Mouse (Mus musculus) liver, embryonic 12.5 days (tissue): ENCODE data around the gene Mical1. TPM values are rescaled to one million over a fixed set of nuclear protein-coding genes. Genes with fewer than 3 reads are reported as not detected.

Source experiments
- ATAC-seq: fragments of 200-750 bp; cut with Nextera tagmentation; 2 replicates; pipeline ENCODE4 v1.8.0; 2017; ENCODE audit warnings: moderate number of reproducible peaks, mild to moderate bottlenecking, moderate library complexity
- H3K27ac ChIP-seq: fragments of 300-500 bp; sonication (generic); 2 replicates; pipeline ENCODE4 v1.5.1; 2016; ENCODE audit warnings: mild to moderate bottlenecking
- H3K27me3 ChIP-seq: fragments of 300-500 bp; sonication (generic); replicated peaks from 2 replicates; pipeline ENCODE4 v1.6.1; 2016; ENCODE audit warnings: mild to moderate bottlenecking, moderate library complexity
- H3K36me3 ChIP-seq: fragments of 300-500 bp; sonication (generic); 2 replicates; pipeline ENCODE4 v1.6.1; 2016; ENCODE audit warnings: mild to moderate bottlenecking, moderate library complexity
- H3K4me1 ChIP-seq: fragments of 300-500 bp; sonication (generic); 2 replicates; pipeline ENCODE4 v1.6.1; 2016
- H3K4me2 ChIP-seq: fragments of 300-500 bp; sonication (generic); 2 replicates; pipeline ENCODE4 v1.6.1; 2016; ENCODE audit warnings: mild to moderate bottlenecking, moderate library complexity
- H3K4me3 ChIP-seq: fragments of 300-500 bp; sonication (generic); 2 replicates; pipeline ENCODE4 v1.5.1; 2016; ENCODE audit warnings: mild to moderate bottlenecking, moderate library complexity
- H3K9ac ChIP-seq: fragments of 300-500 bp; sonication (generic); 2 replicates; pipeline ENCODE4 v1.6.1; 2016; ENCODE audit warnings: mild to moderate bottlenecking, moderate library complexity
- H3K9me3 ChIP-seq: fragments of 300-500 bp; sonication (generic); replicated peaks from 2 replicates; pipeline ENCODE4 v1.6.1; 2016; ENCODE audit warnings: mild to moderate bottlenecking, moderate library complexity
- WGBS: fragments of 180-500 bp; shearing (Covaris S2); methylation state at CpG from one replicate; pipeline ENCODE4 v1.1.7; 2016; ENCODE audit not compliant: insufficient replicate concordance; 5-methylcytosine and 5-hydroxymethylcytosine counted together
- polyA plus RNA-seq: library from polyadenylated mRNA; unstranded; fragments of >200 nt; fragmentation: Nextera tagmentation; extraction: Ambion mirVana; gene quantifications from 2 replicates; pipeline ENCODE4 v1.2.1, GENCODE M21; 2016

Mical1 gene
- 10.6 TPM in 2 replicates for polyA plus RNA-seq

- H3K4me3 ChIP-seq, result peak within 1 kb of the TSS; percentile 69
- peaks cover 88% of the 10 kb centered on the region for H3K4me1 ChIP-seq
- no peaks in the 10 kb centered on the region; the same call in none of the 2 replicates for H3K27me3 ChIP-seq
- no peaks in the 10 kb centered on the region; the same call in 1 of the 2 replicates for H3K36me3 ChIP-seq
- WGBS, result under 1% methylated on average over 35 of the region's 35 CpGs
- H3K9me3 ChIP-seq, result no peaks in the 10 kb centered on the region
- ATAC-seq, result peak; percentile 83
- peak within 1 kb of the TSS; percentile 99 for H3K4me2 ChIP-seq
- peak within 1 kb of the TSS; percentile 72 for H3K9ac ChIP-seq
- H3K27ac ChIP-seq, result peak within 1 kb of the TSS; percentile 85
Measured at GRCm38 (mm10) chr10:41476171-41477017, at the start of gene Mical1. Mical1 (plus strand) TSS chr10:41476314.

GRCm38 (mm10) chr10:41426368-41426767 is 49.7 kb upstream of the Mical1 start:
- no peak overlapping the region for H3K27ac ChIP-seq
- H3K4me3 ChIP-seq, result no peak overlapping the region
- H3K9me3 ChIP-seq, result no peaks in the 10 kb centered on the region
- no peak overlapping the region for H3K4me2 ChIP-seq
- H3K36me3 ChIP-seq, result no peaks in the 10 kb centered on the region
- H3K27me3 ChIP-seq, result no peaks in the 10 kb centered on the region
- H3K4me1 ChIP-seq, result no peaks in the 10 kb centered on the region
- WGBS, result 34% methylated on average over 6 of the region's 6 CpGs
- H3K9ac ChIP-seq, result no peak overlapping the region
- no peak for ATAC-seq

GRCm38 (mm10) chr10:41434624-41435023 is 41.5 kb upstream of the Mical1 start:
- ATAC-seq, result no peak
- no peak overlapping the region for H3K27ac ChIP-seq
- WGBS, result 21% methylated on average over 4 of the region's 4 CpGs

GRCm38 (mm10) chr10:41435141-41435540 is 41.0 kb upstream of the Mical1 start:
- Histone ChIP-seq H3K27ac (no peak overlapping the region), H3K4me1 (no peaks in the 10 kb centered on the region), H3K9ac (no peak overlapping the region), H3K4me3 (no peak overlapping the region), H3K36me3 (no peaks in the 10 kb centered on the region), H3K4me2 (no peak overlapping the region), H3K9me3 (no peaks in the 10 kb centered on the region), H3K27me3 (peaks cover 7% of the 10 kb centered on the region)
- ATAC-seq, result no peak
- WGBS, result 28% methylated on average over 3 of the region's 3 CpGs

More at GRCm38 (mm10) chr10:41434624-41435023, 41.5 kb upstream of the Mical1 start:
- Histone ChIP-seq H3K4me2 (no peak overlapping the region), H3K27me3 (peaks cover 7% of the 10 kb centered on the region), H3K4me1 (no peaks in the 10 kb centered on the region), H3K4me3 (no peak overlapping the region), H3K9me3 (no peaks in the 10 kb centered on the region), H3K36me3 (no peaks in the 10 kb centered on the region), H3K9ac (no peak overlapping the region)

- Histone ChIP-seq H3K27me3 (no peaks in the 10 kb centered on the region), H3K4me1 (peaks cover 41% of the 10 kb centered on the region), H3K36me3 (peaks cover 17% of the 10 kb centered on the region), H3K9me3 (no peaks in the 10 kb centered on the region), H3K9ac (no peak overlapping the region), H3K27ac (no peak overlapping the region), H3K4me3 (no peak overlapping the region), H3K4me2 (peak overlapping the region; percentile 2; the same call in 1 of the 2 replicates)
- WGBS, result 7% methylated on average over 1 of the region's 1 CpGs
- ATAC-seq, result no peak
Measured at GRCm38 (mm10) chr10:41448216-41448615, 27.9 kb upstream of the Mical1 start.

GRCm38 (mm10) chr10:41449684-41450083 is 26.4 kb upstream of the Mical1 start:
- Histone ChIP-seq H3K36me3 (peaks cover 20% of the 10 kb centered on the region), H3K4me3 (peak overlapping the region; percentile 72), H3K4me2 (peak overlapping the region; percentile 86), H3K9ac (peak overlapping the region; percentile 79), H3K4me1 (peaks cover 41% of the 10 kb centered on the region), H3K27me3 (no peaks in the 10 kb centered on the region), H3K9me3 (no peaks in the 10 kb centered on the region), H3K27ac (peak overlapping the region; percentile 81)
- WGBS, result 19% methylated on average over 14 of the region's 14 CpGs
- peak; percentile 33 for ATAC-seq

- peaks cover 41% of the 10 kb centered on the region for H3K4me1 ChIP-seq
- no peaks in the 10 kb centered on the region for H3K9me3 ChIP-seq
- peaks cover 24% of the 10 kb centered on the region for H3K36me3 ChIP-seq
- peak within 1 kb of the TSS; percentile 81 for H3K27ac ChIP-seq
- WGBS, result under 1% methylated on average over 48 of the region's 49 CpGs
- H3K9ac ChIP-seq, result peak within 1 kb of the TSS; percentile 79
- H3K4me2 ChIP-seq, result peak within 1 kb of the TSS; percentile 86
- peak within 1 kb of the TSS; percentile 72 for H3K4me3 ChIP-seq
- H3K27me3 ChIP-seq, result no peaks in the 10 kb centered on the region
- ATAC-seq, result peak; percentile 96
Measured at GRCm38 (mm10) chr10:41450137-41450670, 25.9 kb upstream of the Mical1 start, which contains the start of gene Zbtb24. Zbtb24 (plus strand) TSS chr10:41450383.

- no peak for ATAC-seq
- Histone ChIP-seq H3K4me1 (peaks cover 44% of the 10 kb centered on the region), H3K27ac (peak overlapping the region; percentile 52)
Measured at GRCm38 (mm10) chr10:41450780-41451522, 25.2 kb upstream of the Mical1 start.

GRCm38 (mm10) chr10:41451656-41452055 is 24.5 kb upstream of the Mical1 start:
- Histone ChIP-seq H3K4me1 (peaks cover 51% of the 10 kb centered on the region), H3K27ac (no peak overlapping the region), H3K4me3 (peak overlapping the region; percentile 72; the same call in 1 of the 2 replicates), H3K9ac (no peak overlapping the region), H3K4me2 (peak overlapping the region; percentile 86), H3K36me3 (peaks cover 38% of the 10 kb centered on the region), H3K27me3 (no peaks in the 10 kb centered on the region), H3K9me3 (no peaks in the 10 kb centered on the region)
- WGBS, result 92% methylated on average over 9 of the region's 9 CpGs
- ATAC-seq, result no peak

More at GRCm38 (mm10) chr10:41450780-41451522, 25.2 kb upstream of the Mical1 start:
- Histone ChIP-seq H3K4me3 (peak overlapping the region; percentile 72), H3K9me3 (no peaks in the 10 kb centered on the region), H3K4me2 (peak overlapping the region; percentile 86), H3K27me3 (no peaks in the 10 kb centered on the region), H3K36me3 (peaks cover 31% of the 10 kb centered on the region), H3K9ac (peak overlapping the region; percentile 79)
- 49% methylated on average over 18 of the region's 18 CpGs for WGBS

- ATAC-seq, result no peak
- Histone ChIP-seq H3K4me3 (no peak overlapping the region), H3K4me2 (no peak overlapping the region), H3K9me3 (no peaks in the 10 kb centered on the region), H3K9ac (no peak overlapping the region), H3K27ac (no peak overlapping the region), H3K36me3 (peaks cover 46% of the 10 kb centered on the region), H3K27me3 (no peaks in the 10 kb centered on the region), H3K4me1 (peaks cover 51% of the 10 kb centered on the region)
- WGBS, result 86% methylated on average over 3 of the region's 3 CpGs
Measured at GRCm38 (mm10) chr10:41452791-41453190, 23.3 kb upstream of the Mical1 start.

GRCm38 (mm10) chr10:41459990-41460389 is 16.1 kb upstream of the Mical1 start:
- Histone ChIP-seq H3K27ac (no peak overlapping the region), H3K27me3 (no peaks in the 10 kb centered on the region), H3K36me3 (peaks cover 60% of the 10 kb centered on the region), H3K4me1 (peaks cover 11% of the 10 kb centered on the region), H3K9ac (no peak overlapping the region), H3K4me2 (no peak overlapping the region), H3K9me3 (no peaks in the 10 kb centered on the region), H3K4me3 (no peak overlapping the region)
- 81% methylated on average over 4 of the region's 4 CpGs for whole genome bisulfite sequencing
- no peak for ATAC-seq
